Mouse (Mus musculus) left cerebral cortex, postnatal 4 days (tissue): Measurements from ENCODE around the gene Id4. TPM values are rescaled to one million over a fixed set of nuclear protein-coding genes. Genes with fewer than 3 reads are reported as not detected.

ENCODE experiments used
- DNase-seq: peaks from one replicate; pipeline ENCODE4 v3.0.0-alpha.2; 2022
- intact Hi-C: fragments of 180-260 bp; cut with DNase I; formaldehyde crosslinking; loops from one replicate; pipeline ENCODE4 v1.15.1; 2025
- total RNA-seq, 2 experiments: library from RNA; stranded (reverse); gene quantifications; 2 replicates each; pipeline ENCODE4 v1.2.3; 2021

Id4 gene
- total RNA-seq, 2 experiments from 2014 or later, result 30.6 to 35.9 TPM

DNA sequence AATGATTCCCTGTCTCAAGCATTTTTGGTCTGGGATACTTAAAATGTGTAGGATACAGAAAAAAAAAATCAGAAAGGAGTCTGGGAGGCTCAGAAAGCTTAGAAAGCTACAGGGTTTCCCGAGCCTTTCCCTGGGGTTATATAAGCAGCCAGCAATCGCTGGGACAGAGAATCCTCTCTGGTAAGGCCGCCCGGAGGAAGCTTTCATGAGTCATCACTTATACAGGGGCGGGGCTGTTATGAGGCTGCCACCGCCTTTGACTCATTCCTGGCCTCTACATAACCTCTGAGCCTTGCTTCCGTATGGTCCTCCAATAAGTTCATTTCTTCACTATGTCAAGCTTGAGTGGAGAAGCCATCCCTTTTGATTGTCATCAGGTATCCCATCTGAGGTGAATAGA lies 53.5 kb downstream of the Id4 start:
- DNase-seq, result no peak
- intact Hi-C loops, result no loop called here
